9 mouse cellular contexts compared by ENCODE assay signal in the genomic region with DNA sequence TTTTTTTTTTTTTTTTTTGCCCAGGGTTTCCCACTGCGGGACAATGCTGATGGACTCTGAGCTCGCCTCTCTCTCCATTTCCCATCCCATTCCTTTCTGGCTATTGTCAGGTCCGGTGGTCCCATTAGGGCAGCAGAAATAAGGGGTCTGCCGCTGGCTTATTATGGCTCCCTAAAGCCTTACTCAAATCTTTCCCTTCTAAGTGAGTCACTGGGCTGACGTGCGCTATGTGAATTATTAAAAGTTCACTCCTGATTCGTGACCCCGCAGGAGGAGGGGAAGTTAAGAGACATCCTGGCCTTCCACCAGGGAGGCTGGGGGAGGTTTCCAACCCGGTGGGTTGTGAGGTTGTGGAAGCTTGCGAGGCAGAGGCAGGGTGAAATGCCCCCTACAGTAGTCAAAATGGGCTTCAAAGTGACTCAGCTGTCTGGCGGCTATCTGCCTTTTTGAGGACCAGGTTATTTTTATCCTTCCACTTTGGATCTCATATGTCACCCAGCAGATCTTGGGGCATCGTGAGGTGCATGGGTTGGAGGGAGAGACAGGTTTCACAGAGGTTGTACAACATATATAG. TPM values are rescaled to one million over a fixed set of nuclear protein-coding genes. Genes with fewer than 3 reads are reported as not detected.
DNase-seq lines count a peak whose midpoint lies in the region; ATAC-seq and TF ChIP-seq lines count a peak whose summit lies in the region.
"Had no signal": no experiment of that assay in that cellular context is flagged by ENCODE, and none has a peak within 500 bp of the region (broad histone marks: within the 10 kb centered on the region; RNA-seq: fewer than 3 reads in every experiment).

No protein-coding gene starts in this region.

- 4% methylated on average over 12 of the region's 12 CpGs for WGBS in forebrain, embryonic 13.5 days
- 6% methylated on average over 12 of the region's 12 CpGs for WGBS in midbrain, embryonic 13.5 days

- H3K27me3 ChIP-seq in ES-Bruce4 (ENCODE audit: control insufficient read depth, insufficient read depth, low read length, poor library complexity, severe bottlenecking) = peaks cover 1% of the 10 kb centered on the region
- no peaks in the 10 kb centered on the region for H3K27me3 ChIP-seq in forebrain, embryonic 13.5 days
- no peaks in the 10 kb centered on the region for H3K27me3 ChIP-seq in midbrain, embryonic 13.5 days

- peak; percentile 49 for DNase-seq in adrenal gland, adult 2 months
- DNase-seq in heart, postnatal 4 days = peak; percentile 68
- DNase-seq in layer of hippocampus, adult 9-10 months (ENCODE audit: low spot score) = no peak
- no peak for DNase-seq in right cerebral cortex, postnatal 36 days (ENCODE audit: low spot score in 2 of 2)
- no peak for DNase-seq in kidney, adult 11 months

- TF ChIP-seq POLR2A in ES-Bruce4 (IDR thresholded peaks at IDR 0.05; ENCODE audit: insufficient read depth, low read length) = no peak

- peak overlapping the region; percentile 70 for H3K4me2 ChIP-seq in forebrain, embryonic 13.5 days
- peak overlapping the region; percentile 82 for H3K4me2 ChIP-seq in midbrain, embryonic 13.5 days (replicated peaks)

- H3K4me1 ChIP-seq in ES-Bruce4 (ENCODE audit: control insufficient read depth, insufficient read depth, low read length) = peaks cover 4% of the 10 kb centered on the region
- H3K4me1 ChIP-seq in forebrain, embryonic 13.5 days = peaks cover 10% of the 10 kb centered on the region
- peaks cover 11% of the 10 kb centered on the region for H3K4me1 ChIP-seq in midbrain, embryonic 13.5 days (replicated peaks)

- no peaks in the 10 kb centered on the region for H3K9me3 ChIP-seq in ES-Bruce4 (replicated peaks; ENCODE audit: control insufficient read depth, insufficient read depth, low read length, poor library complexity, severe bottlenecking)
- no peaks in the 10 kb centered on the region for H3K9me3 ChIP-seq in forebrain, embryonic 13.5 days (replicated peaks)
- H3K9me3 ChIP-seq in midbrain, embryonic 13.5 days = no peaks in the 10 kb centered on the region

- H3K36me3 ChIP-seq in ES-Bruce4 (ENCODE audit: control insufficient read depth, insufficient read depth, low read length, poor library complexity, severe bottlenecking) = no peaks in the 10 kb centered on the region
- H3K36me3 ChIP-seq in forebrain, embryonic 13.5 days (ENCODE audit: poor library complexity, severe bottlenecking) = no peaks in the 10 kb centered on the region
- no peaks in the 10 kb centered on the region for H3K36me3 ChIP-seq in midbrain, embryonic 13.5 days

- no peak for TF ChIP-seq EP300 in ES-Bruce4 (IDR thresholded peaks at IDR 0.05; ENCODE audit: insufficient read depth, low read depth, low read length)

- peak overlapping the region; percentile 78 for H3K4me3 ChIP-seq in ES-Bruce4 (ENCODE audit: low read depth, low read length)
- peak overlapping the region; percentile 79 for H3K4me3 ChIP-seq in forebrain, embryonic 13.5 days
- H3K4me3 ChIP-seq in midbrain, embryonic 13.5 days (replicated peaks) = peak overlapping the region; percentile 68

- no peak for ATAC-seq in forebrain, embryonic 13.5 days
- peak; percentile 19; the same call in 1 of the 2 replicates for ATAC-seq in midbrain, embryonic 13.5 days

- H3K27ac ChIP-seq in ES-Bruce4 (ENCODE audit: insufficient read depth, low read length) = no peak overlapping the region
- H3K27ac ChIP-seq in forebrain, embryonic 13.5 days = no peak overlapping the region
- H3K27ac ChIP-seq in midbrain, embryonic 13.5 days = no peak overlapping the region
- H3K27ac ChIP-seq: macrophage had no signal

- H3K9ac ChIP-seq in ES-Bruce4 (ENCODE audit: low read depth, poor library complexity, severe bottlenecking) = peak overlapping the region; percentile 73
- peak overlapping the region; percentile 87 for H3K9ac ChIP-seq in forebrain, embryonic 13.5 days
- H3K9ac ChIP-seq in midbrain, embryonic 13.5 days (replicated peaks) = peak overlapping the region; percentile 84

- TF ChIP-seq CTCF in ES-Bruce4 (IDR thresholded peaks at IDR 0.05; ENCODE audit: low read depth, low read length) = no peak

RNA-seq across cellular contexts. Expression of a gene that starts 1.1 kb away (rescaled TPM):
- 4.0 and 5.5 TPM in 2 replicates for polyA plus RNA-seq in ES-Bruce4 (2011; ENCODE audit: insufficient read depth, insufficient read length, low read depth, missing spikeins)
- 1 to 10 TPM; 3.3 to 3.9 TPM for total RNA-seq in adrenal gland, adult 2 months (2021)
- 0.51 and 1.1 TPM in 2 replicates for polyA plus RNA-seq in adrenal gland, adult 2 months (2012; rRNA removed)
- 7.1 and 8.6 TPM in 2 replicates for polyA plus RNA-seq in forebrain, embryonic 13.5 days (2015; fragmentation: Nextera tagmentation; extraction: Ambion mirVana)
- total RNA-seq in heart, postnatal 4 days (2021) = 100 to 1,000 TPM; 137 to 146 TPM
- 9.2 and 11.0 TPM in 2 replicates for polyA plus RNA-seq in midbrain, embryonic 13.5 days (2015; fragmentation: Nextera tagmentation; extraction: Ambion mirVana)
- polyA plus RNA-seq: macrophage had no signal

Comparison
In these comparisons a context has a peak if more than half of its experiments do, and no peak if none do; other contexts are left out.
1. DNase-seq: peak in adrenal gland, adult 2 months (single experiment) and heart, postnatal 4 days (single experiment); none in layer of hippocampus, adult 9-10 months (single experiment), right cerebral cortex, postnatal 36 days (0 of 2) and kidney, adult 11 months (single experiment).
2. Peak in every context shown above with its lines, with median percentiles within 50 percentile points of each other: H3K4me3 ChIP-seq and H3K9ac ChIP-seq.